Mouse (Mus musculus): ENCODE measurements around the gene Fyco1.

GRCm38 (mm10) chr9:123826631-123827030 is 25.1 kb downstream of the Fyco1 start:
- TF ChIP-seq CTCF (IDR thresholded peaks at IDR 0.05; ENCODE audit: low read depth): no peak
- no peak for TF ChIP-seq EP300 (IDR thresholded peaks at IDR 0.05; ENCODE audit: low read depth)

Data from heart, postnatal 0 days (tissue).